Mouse (Mus musculus) kidney, postnatal 0 days (tissue): ENCODE results near the gene Cdt1. TPM values are rescaled to one million over a fixed set of nuclear protein-coding genes. Genes with fewer than 3 reads are reported as not detected.
A peak's percentile ranks its signal among the peaks of the same experiment; 100 is the strongest.

Experiments used
- ATAC-seq: fragments of 200-750 bp; cut with Nextera tagmentation; replicated peaks from 2 replicates; pipeline ENCODE4 v1.8.0; 2017; ENCODE audit warnings: low read depth, moderate number of reproducible peaks, moderate TSS enrichment, moderate library complexity; ENCODE audit not compliant: low FRiP score
- DNase-seq: peaks from one replicate; pipeline ENCODE4 v3.0.0-alpha.2; 2016; ENCODE audit warnings: low spot score
- H3K27ac ChIP-seq: fragments of 300-500 bp; sonication (generic); 2 replicates; pipeline ENCODE4 v1.5.1; 2014; ENCODE audit warnings: mild to moderate bottlenecking
- H3K27me3 ChIP-seq: fragments of 300-500 bp; sonication (generic); 2 replicates; pipeline ENCODE4 v1.6.1; 2014; ENCODE audit warnings: low read length, mixed read lengths; ENCODE audit not compliant: insufficient read depth
- H3K36me3 ChIP-seq: fragments of 300-500 bp; sonication (generic); 2 replicates; pipeline ENCODE4 v1.6.1; 2014; ENCODE audit warnings: low read length, mixed read lengths; ENCODE audit not compliant: insufficient read depth
- H3K4me1 ChIP-seq: fragments of 300-500 bp; sonication (generic); replicated peaks from 2 replicates; pipeline ENCODE4 v1.6.1; 2014; ENCODE audit warnings: antibody characterized with exemption, low read length, mixed read lengths; ENCODE audit not compliant: insufficient read depth
- H3K4me2 ChIP-seq: fragments of 300-500 bp; sonication (generic); 2 replicates; pipeline ENCODE4 v1.6.1; 2014; ENCODE audit warnings: mild to moderate bottlenecking, low read length, moderate library complexity, mixed read lengths
- H3K4me3 ChIP-seq: fragments of 300-500 bp; sonication (generic); replicated peaks from 2 replicates; pipeline ENCODE4 v1.5.1; 2014; ENCODE audit warnings: low read depth, low read length
- H3K9ac ChIP-seq: fragments of 300-500 bp; sonication (generic); 2 replicates; pipeline ENCODE4 v1.6.1; 2014; ENCODE audit warnings: low read depth, low read length
- H3K9me3 ChIP-seq: fragments of 300-500 bp; sonication (generic); replicated peaks from 2 replicates; pipeline ENCODE4 v1.6.1; 2016; ENCODE audit warnings: low read length, inconsistent platforms, mixed read lengths
- CTCF ChIP-seq: IDR thresholded peaks from 2 replicates; pipeline ENCODE4 v1.5.1; 2016; ENCODE audit warnings: antibody characterized with exemption, low read depth, mild to moderate bottlenecking, moderate library complexity
- WGBS: fragments of 180-500 bp; shearing (Covaris S2); extraction: QIAGEN DNeasy Blood & Tissue Kit; methylation state at CpG from one replicate; pipeline ENCODE4 v1.1.7; 2014; 5-methylcytosine and 5-hydroxymethylcytosine counted together
- polyA plus RNA-seq: library from polyadenylated mRNA; unstranded; fragments of >200 nt; fragmentation: Nextera tagmentation; extraction: Ambion mirVana; gene quantifications from 2 replicates; pipeline ENCODE4 v1.2.1, GENCODE M21; 2015

Cdt1 gene
- polyA plus RNA-seq, 1 experiment from 2014 or later = 21.2 TPM

GRCm38 (mm10) chr8:122566766-122567165, 1.0 kb upstream of the Cdt1 start:
- Histone ChIP-seq H3K9ac (peak overlapping the region; percentile 86), H3K4me3 (peak overlapping the region; percentile 74; the same call in 1 of the 2 replicates), H3K9me3 (no peaks in the 10 kb centered on the region), H3K4me1 (peaks cover 16% of the 10 kb centered on the region), H3K4me2 (peak overlapping the region; percentile 92), H3K36me3 (peaks cover 16% of the 10 kb centered on the region), H3K27ac (peak overlapping the region; percentile 92), H3K27me3 (no peaks in the 10 kb centered on the region)
- DNase-seq (no peak), ATAC-seq (no peak)
- WGBS = 40% methylated on average over 6 of the region's 6 CpGs
- no peak for TF ChIP-seq CTCF

- Histone ChIP-seq H3K4me1 (peaks cover 16% of the 10 kb centered on the region), H3K36me3 (peaks cover 26% of the 10 kb centered on the region), H3K4me2 (peak overlapping the region; percentile 92)
Measured at GRCm38 (mm10) chr8:122568109-122568504, 292 bp downstream of the Cdt1 start.

GRCm38 (mm10) chr8:122568881-122569309, 1.1 kb downstream of the Cdt1 start:
- Histone ChIP-seq H3K27ac (no peak overlapping the region), H3K4me2 (peak overlapping the region; percentile 92), H3K36me3 (peaks cover 26% of the 10 kb centered on the region), H3K9ac (peak overlapping the region; percentile 86), H3K4me1 (peaks cover 16% of the 10 kb centered on the region), H3K4me3 (peak overlapping the region; percentile 74), H3K27me3 (no peaks in the 10 kb centered on the region), H3K9me3 (no peaks in the 10 kb centered on the region)
- 11% methylated on average over 10 of the region's 10 CpGs for whole genome bisulfite sequencing
- TF ChIP-seq CTCF = peak; percentile 29; the same call in 1 of the 2 replicates
- ATAC-seq = no peak
- DNase-seq = no peak

More at GRCm38 (mm10) chr8:122568109-122568504, 292 bp downstream of the Cdt1 start:
- peak overlapping the region; percentile 86 for H3K9ac ChIP-seq
- peak; percentile 40 for ATAC-seq
- WGBS = under 1% methylated on average over 34 of the region's 34 CpGs
- peak overlapping the region; percentile 92 for H3K27ac ChIP-seq
- no peaks in the 10 kb centered on the region for H3K27me3 ChIP-seq
- no peak for DNase-seq
- no peaks in the 10 kb centered on the region for H3K9me3 ChIP-seq
- TF ChIP-seq CTCF = no peak
- peak overlapping the region; percentile 74 for H3K4me3 ChIP-seq

- peaks cover 16% of the 10 kb centered on the region for H3K4me1 ChIP-seq
- peak overlapping the region; percentile 92 for H3K4me2 ChIP-seq
- peak overlapping the region; percentile 74 for H3K4me3 ChIP-seq
- no peaks in the 10 kb centered on the region for H3K27me3 ChIP-seq
- WGBS = 60% methylated on average over 9 of the region's 9 CpGs
- ATAC-seq = no peak
- H3K27ac ChIP-seq = no peak overlapping the region
- no peaks in the 10 kb centered on the region for H3K9me3 ChIP-seq
- no peak for DNase-seq
- no peak for TF ChIP-seq CTCF
- H3K9ac ChIP-seq = peak overlapping the region; percentile 86
- peaks cover 26% of the 10 kb centered on the region for H3K36me3 ChIP-seq
Measured at GRCm38 (mm10) chr8:122569329-122569728, 1.5 kb downstream of the Cdt1 start.

- Histone ChIP-seq H3K9me3 (no peaks in the 10 kb centered on the region), H3K4me1 (peaks cover 19% of the 10 kb centered on the region), H3K27ac (no peak overlapping the region), H3K36me3 (peaks cover 26% of the 10 kb centered on the region), H3K4me3 (no peak overlapping the region), H3K9ac (no peak overlapping the region), H3K27me3 (no peaks in the 10 kb centered on the region), H3K4me2 (no peak overlapping the region)
- WGBS = 95% methylated on average over 16 of the region's 16 CpGs
- ATAC-seq (no peak), DNase-seq (no peak)
- no peak for TF ChIP-seq CTCF
Measured at GRCm38 (mm10) chr8:122569996-122570395, 2.2 kb downstream of the Cdt1 start.

- ATAC-seq = no peak
- H3K27me3 ChIP-seq = no peaks in the 10 kb centered on the region
- WGBS = 86% methylated on average over 11 of the region's 11 CpGs
- peaks cover 26% of the 10 kb centered on the region for H3K36me3 ChIP-seq
- no peak for TF ChIP-seq CTCF
- no peak for DNase-seq
- no peak overlapping the region for H3K4me3 ChIP-seq
- no peak overlapping the region for H3K27ac ChIP-seq
- no peak overlapping the region for H3K4me2 ChIP-seq
- H3K9ac ChIP-seq = no peak overlapping the region
- H3K4me1 ChIP-seq = peaks cover 29% of the 10 kb centered on the region
- no peaks in the 10 kb centered on the region for H3K9me3 ChIP-seq
Measured at GRCm38 (mm10) chr8:122571153-122571552, 3.3 kb downstream of the Cdt1 start.

DNA sequence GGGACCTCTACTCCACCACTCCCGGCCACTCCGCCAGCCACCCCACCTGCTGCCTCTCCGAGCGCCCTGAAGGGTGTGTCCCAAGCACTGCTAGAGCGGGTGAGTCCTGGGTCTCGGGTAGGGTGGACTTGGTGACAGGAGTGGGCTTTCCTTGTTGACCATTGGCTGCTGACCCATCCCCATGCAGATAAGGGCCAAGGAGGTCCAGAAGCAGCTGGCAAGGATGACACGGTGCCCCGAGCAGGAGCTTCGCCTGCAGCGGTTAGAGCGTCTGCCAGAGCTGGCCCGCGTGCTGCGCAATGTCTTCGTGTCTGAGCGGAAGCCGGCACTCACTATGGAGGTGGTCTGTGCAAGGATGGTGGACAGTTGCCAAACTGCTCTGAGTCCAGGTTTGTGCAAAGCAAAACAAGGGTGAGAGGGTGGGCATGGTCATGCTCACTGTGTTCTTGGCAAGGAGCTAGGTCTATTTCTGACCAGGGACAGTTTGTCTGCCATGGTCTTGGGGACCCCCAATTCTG, 4.0 kb downstream of the Cdt1 start:
- no peak overlapping the region for H3K9ac ChIP-seq
- no peak overlapping the region for H3K27ac ChIP-seq
- H3K36me3 ChIP-seq = peaks cover 26% of the 10 kb centered on the region
- DNase-seq (no peak), ATAC-seq (no peak)
- H3K27me3 ChIP-seq = no peaks in the 10 kb centered on the region
- H3K4me2 ChIP-seq = no peak overlapping the region
- 90% methylated on average over 17 of the region's 17 CpGs for WGBS
- no peaks in the 10 kb centered on the region for H3K9me3 ChIP-seq
- peaks cover 28% of the 10 kb centered on the region for H3K4me1 ChIP-seq
- no peak for TF ChIP-seq CTCF
- no peak overlapping the region for H3K4me3 ChIP-seq
